Mouse (Mus musculus) left cerebral cortex, postnatal 10 days (tissue): ENCODE data around the gene Krt88. TPM values are rescaled to one million over a fixed set of nuclear protein-coding genes. Genes with fewer than 3 reads are reported as not detected.

Source experiments
- DNase-seq, 2 experiments: peaks; one replicate each; pipeline ENCODE4 v3.0.0; 2021 to 2022; ENCODE audit warnings: low spot score in 2 of 2, mixed read lengths in 1 of 2; ENCODE audit errors: extremely low spot score in 1 of 2
- intact Hi-C: fragments of 180-260 bp; cut with DNase I; formaldehyde crosslinking; loops from one replicate; pipeline ENCODE4 v1.15.1; 2025
- total RNA-seq, 2 experiments: library from RNA; stranded (reverse); gene quantifications; 2 replicates each; pipeline ENCODE4 v1.2.3; 2021

Krt88 gene
- total RNA-seq = not detected

GRCm38 (mm10) chr15:101447444-101447843, at the start of gene Krt88:
TSS of gene Krt88 (plus strand) at chr15:101447744.
- intact Hi-C loops = no loop called here
- no peak for DNase-seq

GRCm38 (mm10) chr15:101398269-101398668, 49.3 kb upstream of the Krt88 start:
- DNase-seq = no peak
- intact Hi-C loops = no loop called here

GRCm38 (mm10) chr15:101410775-101411174, 36.8 kb upstream of the Krt88 start, which contains the start of gene Krt7:
TSS of gene Krt7 (plus strand) at chr15:101411043.
- intact Hi-C loops = no loop called here
- no peak for DNase-seq

- no peak for DNase-seq
- intact Hi-C loops = no loop called here
Observed at GRCm38 (mm10) chr15:101412188-101412587, 35.4 kb upstream of the Krt88 start.

- peak in 1 of 2 experiments; percentile 46 for DNase-seq
- intact Hi-C loops = no loop called here
Observed at GRCm38 (mm10) chr15:101413916-101414635, 33.5 kb upstream of the Krt88 start.

GRCm38 (mm10) chr15:101414807-101415565, 32.6 kb upstream of the Krt88 start:
- intact Hi-C loops = no loop called here
- DNase-seq = no peak

- intact Hi-C loops = no loop called here
- peak in 1 of 2 experiments; percentile 26 for DNase-seq
Observed at GRCm38 (mm10) chr15:101418950-101419349, 28.6 kb upstream of the Krt88 start.

GRCm38 (mm10) chr15:101420903-101421302, 26.6 kb upstream of the Krt88 start:
- no peak for DNase-seq
- intact Hi-C loops = loop anchor here (10.0 kb wide), 1 partner anchor 76 kb away; no protein-coding TSS in a partner anchor

- DNase-seq = no peak
- intact Hi-C loops = loop anchor here (10.0 kb wide), 1 partner anchor 80 kb away; no protein-coding TSS in a partner anchor
Observed at GRCm38 (mm10) chr15:101424914-101425313, 22.6 kb upstream of the Krt88 start.

GRCm38 (mm10) chr15:101436611-101437010, 10.9 kb upstream of the Krt88 start:
- no peak for DNase-seq
- intact Hi-C loops = no loop called here

GRCm38 (mm10) chr15:101438555-101438954, 9.0 kb upstream of the Krt88 start, which contains the start of gene Krt87:
TSS of gene Krt87 (minus strand) at chr15:101438804.
- intact Hi-C loops = no loop called here
- DNase-seq = no peak

- DNase-seq = peak in 1 of 2 experiments; percentile 15
- intact Hi-C loops = no loop called here
Observed at GRCm38 (mm10) chr15:101440837-101441236, 6.7 kb upstream of the Krt88 start.

GRCm38 (mm10) chr15:101446572-101446971, 972 bp upstream of the Krt88 start:
- intact Hi-C loops = no loop called here
- DNase-seq = no peak

GRCm38 (mm10) chr15:101453093-101453736, 5.7 kb downstream of the Krt88 start:
- intact Hi-C loops = no loop called here

GRCm38 (mm10) chr15:101454774-101455173, 7.2 kb downstream of the Krt88 start:
- intact Hi-C loops = no loop called here
- no peak for DNase-seq

More at GRCm38 (mm10) chr15:101453093-101453736, 5.7 kb downstream of the Krt88 start:
- peak; percentile 37 to 85 for DNase-seq

GRCm38 (mm10) chr15:101455292-101455691, 7.7 kb downstream of the Krt88 start:
- DNase-seq = no peak
- intact Hi-C loops = no loop called here

GRCm38 (mm10) chr15:101455891-101456290, 8.3 kb downstream of the Krt88 start:
- no peak for DNase-seq
- intact Hi-C loops = no loop called here

GRCm38 (mm10) chr15:101458361-101458930, 10.9 kb downstream of the Krt88 start:
- intact Hi-C loops = no loop called here
- DNase-seq = peak in 1 of 2 experiments; percentile 60

GRCm38 (mm10) chr15:101459283-101459682, 11.7 kb downstream of the Krt88 start:
- intact Hi-C loops = no loop called here
- DNase-seq = peak in 1 of 2 experiments; percentile 40
